Mouse (Mus musculus) heart, embryonic 14.5 days (tissue): ENCODE measurements around the gene Selenok. TPM values are rescaled to one million over a fixed set of nuclear protein-coding genes. Genes with fewer than 3 reads are reported as not detected.

Experiments
- ATAC-seq: fragments of 200-750 bp; cut with Nextera tagmentation; 2 replicates; pipeline ENCODE4 v1.8.0; 2017; ENCODE audit warnings: low read depth, moderate TSS enrichment; ENCODE audit not compliant: insufficient number of reproducible peaks, insufficient read depth, low FRiP score
- H3K27ac ChIP-seq, 2 experiments: fragments of 200-500 bp in 1 of 2; fragments of 300-500 bp in 1 of 2; sonication (generic) in 1 of 2; replicated peaks in 1 of 2; 2 replicates each; pipeline ENCODE4 v1.5.1; 2012 to 2014; ENCODE audit warnings: low read depth in 2 of 2, low read length in 2 of 2, control low read depth in 1 of 2, mild to moderate bottlenecking in 1 of 2, mixed read lengths in 1 of 2; ENCODE audit not compliant: control insufficient read depth in 1 of 2, insufficient read depth in 1 of 2
- H3K27me3 ChIP-seq: fragments of 300-500 bp; sonication (generic); 2 replicates; pipeline ENCODE4 v1.6.1; 2014; ENCODE audit warnings: mild to moderate bottlenecking, low read length, control low read depth; ENCODE audit not compliant: control insufficient read depth, insufficient read depth
- H3K36me3 ChIP-seq: fragments of 300-500 bp; sonication (generic); 2 replicates; pipeline ENCODE4 v1.6.1; 2014; ENCODE audit warnings: mild to moderate bottlenecking, control low read depth, low read length, mixed read lengths; ENCODE audit not compliant: control insufficient read depth, insufficient read depth
- H3K4me1 ChIP-seq, 2 experiments: fragments of 200-500 bp in 1 of 2; fragments of 300-500 bp in 1 of 2; sonication (generic) in 1 of 2; 2 replicates each; pipeline ENCODE4 v1.6.1; 2012 to 2014; ENCODE audit warnings: low read length in 2 of 2, control low read depth in 1 of 2, mixed read lengths in 1 of 2; ENCODE audit not compliant: control insufficient read depth in 2 of 2, insufficient read depth in 2 of 2
- H3K4me2 ChIP-seq: fragments of 300-500 bp; sonication (generic); 2 replicates; pipeline ENCODE4 v1.6.1; 2014; ENCODE audit warnings: mild to moderate bottlenecking, low read length
- H3K4me3 ChIP-seq, 2 experiments: fragments of 200-500 bp in 1 of 2; fragments of 300-500 bp in 1 of 2; sonication (generic) in 1 of 2; 2 replicates each; pipeline ENCODE4 v1.5.1; 2012 to 2014; ENCODE audit warnings: low read length in 2 of 2, mild to moderate bottlenecking in 2 of 2, control low read depth in 1 of 2, low read depth in 1 of 2, moderate library complexity in 1 of 2; ENCODE audit not compliant: control insufficient read depth in 1 of 2, insufficient read depth in 1 of 2
- H3K9ac ChIP-seq: fragments of 300-500 bp; sonication (generic); 2 replicates; pipeline ENCODE4 v1.6.1; 2014; ENCODE audit warnings: mild to moderate bottlenecking, low read length
- H3K9me3 ChIP-seq: fragments of 300-500 bp; sonication (generic); 2 replicates; pipeline ENCODE4 v1.6.1; 2016; ENCODE audit warnings: low read length, control low read depth; ENCODE audit not compliant: control insufficient read depth
- WGBS: fragments of 180-500 bp; shearing (Covaris S2); extraction: QIAGEN DNeasy Blood & Tissue Kit; methylation state at CpG from one replicate; pipeline ENCODE4 v1.1.7; 2014; 5-methylcytosine and 5-hydroxymethylcytosine counted together
- polyA plus RNA-seq: library from polyadenylated mRNA; unstranded; fragments of >200 nt; fragmentation: Nextera tagmentation; extraction: Ambion mirVana; gene quantifications from 2 replicates; pipeline ENCODE4 v1.2.1, GENCODE M21; 2014

Selenok gene
- 170 and 183 TPM in 2 replicates for polyA plus RNA-seq

- ATAC-seq = peak; percentile 100
- Histone ChIP-seq H3K9me3 (no peaks in the 10 kb centered on the region), H3K4me3 (peak within 1 kb of the TSS; percentile 67 to 95), H3K36me3 (peaks cover 37% of the 10 kb centered on the region), H3K4me2 (peak within 1 kb of the TSS; percentile 81), H3K4me1 (peaks cover 10 to 18% of the 10 kb centered on the region in 2 experiments), H3K27ac (peak within 1 kb of the TSS; percentile 74 to 83), H3K27me3 (no peaks in the 10 kb centered on the region), H3K9ac (peak within 1 kb of the TSS; percentile 80)
- WGBS = under 1% methylated on average over 49 of the region's 49 CpGs
Measured at GRCm38 (mm10) chr14:29968075-29968821, at the start of gene Selenok. Selenok (plus strand) TSS chr14:29968308.

GRCm38 (mm10) chr14:29928966-29929365 is 39.1 kb upstream of the Selenok start:
- Histone ChIP-seq H3K9ac (no peak overlapping the region), H3K4me1 (no peaks in the 10 kb centered on the region), H3K27ac (no peak overlapping the region), H3K36me3 (no peaks in the 10 kb centered on the region), H3K4me3 (no peak overlapping the region), H3K9me3 (peaks cover 5% of the 10 kb centered on the region; the same call in 1 of the 2 replicates), H3K4me2 (no peak overlapping the region), H3K27me3 (no peaks in the 10 kb centered on the region)
- ATAC-seq = no peak
- WGBS = 57% methylated on average over 4 of the region's 4 CpGs

GRCm38 (mm10) chr14:29935516-29935915 is 32.6 kb upstream of the Selenok start:
- H3K9me3 ChIP-seq = no peaks in the 10 kb centered on the region

GRCm38 (mm10) chr14:29937466-29937865 is 30.6 kb upstream of the Selenok start:
- Histone ChIP-seq H3K4me1 (peaks cover 3 to 9% of the 10 kb centered on the region in 2 experiments; a peak in 3 of 4 replicates), H3K4me3 (no peak overlapping the region), H3K27me3 (peaks cover 16% of the 10 kb centered on the region; the same call in 1 of the 2 replicates), H3K36me3 (no peaks in the 10 kb centered on the region), H3K9me3 (no peaks in the 10 kb centered on the region), H3K27ac (no peak overlapping the region), H3K4me2 (no peak overlapping the region), H3K9ac (no peak overlapping the region)
- no peak for ATAC-seq
- WGBS = 86% methylated on average over 15 of the region's 15 CpGs

More at GRCm38 (mm10) chr14:29935516-29935915, 32.6 kb upstream of the Selenok start:
- 57% methylated on average over 5 of the region's 5 CpGs for WGBS
- no peaks in the 10 kb centered on the region for H3K36me3 ChIP-seq
- no peak for ATAC-seq
- H3K4me2 ChIP-seq = no peak overlapping the region
- peaks cover 3 to 9% of the 10 kb centered on the region in 2 experiments; a peak in 3 of 4 replicates for H3K4me1 ChIP-seq
- H3K9ac ChIP-seq = no peak overlapping the region
- no peak overlapping the region for H3K4me3 ChIP-seq
- H3K27me3 ChIP-seq = 0 out of 2 replicates have a peak, but pooled peaks cover 4% of the 10 kb centered on the region
- H3K27ac ChIP-seq = no peak overlapping the region

- ATAC-seq = no peak
Measured at GRCm38 (mm10) chr14:29939600-29940312, 28.4 kb upstream of the Selenok start.

GRCm38 (mm10) chr14:29940313-29940812 is 27.7 kb upstream of the Selenok start:
- no peaks in the 10 kb centered on the region for H3K36me3 ChIP-seq
- H3K4me3 ChIP-seq = no peak overlapping the region
- 4% methylated on average over 10 of the region's 10 CpGs for WGBS
- H3K4me2 ChIP-seq = peak overlapping the region; percentile 23; the same call in 1 of the 2 replicates
- ATAC-seq = no peak
- peaks cover 16% of the 10 kb centered on the region; the same call in 1 of the 2 replicates for H3K27me3 ChIP-seq
- H3K4me1 ChIP-seq = peaks cover 3 to 9% of the 10 kb centered on the region in 2 experiments; a peak in 3 of 4 replicates
- H3K9me3 ChIP-seq = no peaks in the 10 kb centered on the region
- no peak overlapping the region for H3K9ac ChIP-seq
- no peak overlapping the region for H3K27ac ChIP-seq

More at GRCm38 (mm10) chr14:29939600-29940312, 28.4 kb upstream of the Selenok start:
- Histone ChIP-seq H3K4me1 (peaks cover 3 to 9% of the 10 kb centered on the region in 2 experiments; a peak in 3 of 4 replicates), H3K9ac (no peak overlapping the region), H3K9me3 (no peaks in the 10 kb centered on the region), H3K36me3 (no peaks in the 10 kb centered on the region), H3K27me3 (peaks cover 16% of the 10 kb centered on the region; the same call in 1 of the 2 replicates), H3K27ac (no peak overlapping the region), H3K4me2 (peak overlapping the region; percentile 23; the same call in 1 of the 2 replicates), H3K4me3 (no peak overlapping the region)
- WGBS = 32% methylated on average over 20 of the region's 20 CpGs

GRCm38 (mm10) chr14:29940877-29941276 is 27.2 kb upstream of the Selenok start:
- Histone ChIP-seq H3K4me1 (peaks cover 3 to 9% of the 10 kb centered on the region in 2 experiments; a peak in 3 of 4 replicates), H3K27me3 (peaks cover 16% of the 10 kb centered on the region; the same call in 1 of the 2 replicates), H3K9ac (no peak overlapping the region), H3K4me3 (no peak overlapping the region), H3K27ac (no peak overlapping the region), H3K36me3 (no peaks in the 10 kb centered on the region), H3K9me3 (no peaks in the 10 kb centered on the region), H3K4me2 (no peak overlapping the region)
- 18% methylated on average over 2 of the region's 2 CpGs for WGBS
- no peak for ATAC-seq
